In the genomic region with DNA sequence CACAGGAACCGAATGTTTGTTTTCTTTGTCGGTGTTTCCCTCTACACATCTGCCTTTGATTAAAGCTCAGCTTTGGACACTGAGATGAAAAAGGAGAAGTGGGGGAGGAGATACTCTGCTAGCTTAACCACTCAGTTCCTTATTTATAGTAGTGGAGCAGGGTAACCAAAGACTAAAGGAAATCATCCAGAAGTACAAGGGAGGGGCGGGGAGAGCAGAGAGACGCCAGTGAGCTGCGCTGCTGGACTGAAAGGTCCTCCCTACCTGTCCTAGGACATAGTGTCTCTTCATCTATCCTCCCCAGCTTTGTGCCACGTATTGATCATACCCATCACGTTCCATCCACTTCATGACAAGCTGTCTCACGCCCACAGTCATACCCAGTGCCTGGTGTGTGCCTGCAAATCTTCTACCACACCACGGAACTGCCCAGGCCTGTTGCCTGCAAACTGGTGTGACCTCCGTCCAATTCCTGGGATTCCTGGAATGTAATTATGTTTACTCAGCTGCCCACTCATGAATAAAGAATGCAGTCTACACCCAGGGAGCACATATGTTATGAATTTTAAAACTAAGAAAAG, we compare ENCODE assay signal across 8 mouse cellular contexts.
A peak's percentile ranks its signal among the peaks of the same experiment; 100 is the strongest.
DNase-seq lines count a peak whose midpoint lies in the region; ATAC-seq and TF ChIP-seq lines count a peak whose summit lies in the region.

No protein-coding gene starts in this region.

- H3K9ac ChIP-seq in heart, postnatal 0 days (replicated peaks; ENCODE audit: low read depth, low read length): no peak overlapping the region
- H3K9ac ChIP-seq in liver, postnatal 0 days (replicated peaks): no peak overlapping the region

- DNase-seq in heart, adult 8-10 months (ENCODE audit: low spot score): peak; percentile 46
- DNase-seq in heart, postnatal 4 days: no peak
- DNase-seq in Patski (ENCODE audit: low read depth, low spot score): no peak
- DNase-seq in heart, postnatal 0 days (ENCODE audit: low spot score): no peak
- DNase-seq in liver, postnatal 0 days: peak; percentile 35
- DNase-seq in spleen, postnatal 14 days (ENCODE audit: low spot score in 2 of 2): peak; percentile 8 to 19
- DNase-seq in left cerebral cortex, postnatal 4 days: no peak
- no peak for DNase-seq in layer of hippocampus, adult 2 months (ENCODE audit: low spot score in 2 of 2)

- H3K27me3 ChIP-seq in Patski: no peaks in the 10 kb centered on the region
- H3K27me3 ChIP-seq in heart, postnatal 0 days (ENCODE audit: control insufficient read depth, insufficient read depth, low read length): no peaks in the 10 kb centered on the region
- no peaks in the 10 kb centered on the region for H3K27me3 ChIP-seq in liver, postnatal 0 days (ENCODE audit: insufficient read depth, low read length)

- H3K9me3 ChIP-seq in heart, postnatal 0 days (replicated peaks; ENCODE audit: control insufficient read depth, low read length): no peaks in the 10 kb centered on the region
- no peaks in the 10 kb centered on the region for H3K9me3 ChIP-seq in liver, postnatal 0 days (ENCODE audit: low read length)

- H3K27ac ChIP-seq in heart, postnatal 0 days (ENCODE audit: low read depth): no peak overlapping the region
- H3K27ac ChIP-seq in liver, postnatal 0 days (ENCODE audit: low read depth): peak overlapping the region; percentile 62
- no peak overlapping the region for H3K27ac ChIP-seq in layer of hippocampus, adult 2 months

- H3K36me3 ChIP-seq in heart, postnatal 0 days (replicated peaks; ENCODE audit: control insufficient read depth, insufficient read depth, low read length): no peaks in the 10 kb centered on the region
- H3K36me3 ChIP-seq in liver, postnatal 0 days (replicated peaks; ENCODE audit: insufficient read depth, low read length): no peaks in the 10 kb centered on the region

- in situ Hi-C loops in Patski (cut with MboI; ENCODE audit: low pct_unique_long_range_greater_than_20kb): no loop called here

- TF ChIP-seq CTCF in Patski (IDR thresholded peaks at IDR 0.05): no peak
- TF ChIP-seq CTCF in heart, postnatal 0 days (IDR thresholded peaks at IDR 0.05; ENCODE audit: low read depth): no peak
- no peak for TF ChIP-seq CTCF in liver, postnatal 0 days (IDR thresholded peaks at IDR 0.05; ENCODE audit: low read depth)
- TF ChIP-seq CTCF in layer of hippocampus, adult 2 months (conservative IDR thresholded peaks at IDR 0.05): no peak

- intact Hi-C loops in left cerebral cortex, postnatal 4 days (cut with DNase I): no loop called here

- H3K4me2 ChIP-seq in heart, postnatal 0 days (ENCODE audit: low read depth, low read length): no peak overlapping the region
- H3K4me2 ChIP-seq in liver, postnatal 0 days (ENCODE audit: low read depth, low read length): peak overlapping the region; percentile 22; the same call in 1 of the 2 replicates

- peak; percentile 80 for ATAC-seq in Patski
- peak; percentile 27; the same call in 1 of the 2 replicates for ATAC-seq in heart, postnatal 0 days (ENCODE audit: insufficient read depth, low read depth)
- ATAC-seq in liver, postnatal 0 days: peak; percentile 87

- H3K4me1 ChIP-seq in heart, postnatal 0 days (ENCODE audit: control insufficient read depth, insufficient read depth): no peaks in the 10 kb centered on the region
- H3K4me1 ChIP-seq in liver, postnatal 0 days (ENCODE audit: insufficient read depth): peaks cover 16% of the 10 kb centered on the region

- CTCF ChIA-PET in Patski (lab: Charles Lee): interaction anchor here (1.4 kb wide), 1 partner anchor 13 kb away, joined by 3 read pairs; no protein-coding TSS in a partner anchor

- POLR2A ChIA-PET in Patski (lab: Charles Lee): interaction anchor here (0.8 kb wide), 1 partner anchor 9 kb away, joined by 5 read pairs; no protein-coding TSS in a partner anchor

- 41% methylated on average over 10 of the region's 10 CpGs for WGBS in heart, postnatal 0 days
- 18% methylated on average over 10 of the region's 10 CpGs for WGBS in liver, postnatal 0 days (ENCODE audit: insufficient replicate concordance)

- TF ChIP-seq EP300 in heart, postnatal 0 days (IDR thresholded peaks at IDR 0.05; ENCODE audit: low read depth): no peak
- TF ChIP-seq EP300 in liver, postnatal 0 days (IDR thresholded peaks at IDR 0.05; ENCODE audit: low read depth): peak; percentile 36; the same call in 1 of the 2 replicates

- no peak overlapping the region for H3K4me3 ChIP-seq in heart, postnatal 0 days (ENCODE audit: low read depth, low read length)
- H3K4me3 ChIP-seq in liver, postnatal 0 days (ENCODE audit: low read depth, low read length): no peak overlapping the region
- H3K4me3 ChIP-seq in layer of hippocampus, adult 2 months: no peak overlapping the region

Comparison
In these comparisons a context has a peak if more than half of its experiments do, and no peak if none do; other contexts are left out.
1. DNase-seq: peak in heart, adult 8-10 months (single experiment), liver, postnatal 0 days (single experiment) and spleen, postnatal 14 days (2 of 2); none in heart, postnatal 4 days (single experiment), Patski (single experiment), heart, postnatal 0 days (single experiment), left cerebral cortex, postnatal 4 days (single experiment) and layer of hippocampus, adult 2 months (0 of 2).
2. ATAC-seq: peak in every context shown above with its lines; median percentile 87 in liver, postnatal 0 days; 80 in Patski; 27 in heart, postnatal 0 days.